Mouse (Mus musculus) cerebellum, adult 8-10 months (tissue): ENCODE measurements around the gene Polr1a.
"Not testable (repeated sequence)": the region's sequence is repeated elsewhere in the genome, so short reads cannot be mapped to it uniquely, and the experiment has no call there.

ENCODE experiments used
- DNase-seq: peaks from one replicate; pipeline ENCODE4 v3.0.0; 2022

The Polr1a gene

GRCm38 (mm10) chr6:71908481-71909381, at the start of gene Polr1a, which contains the start of gene Ptcd3:
Gene Polr1a (plus strand): TSS chr6:71909053.
Gene Ptcd3 (minus strand): TSS chr6:71908750.
- peak; percentile 93 for DNase-seq

- DNase-seq: no peak
These were observed 41.1 kb upstream of the Polr1a start for GRCm38 (mm10) chr6:71867751-71868150.

- DNase-seq: no peak
These were observed 40.0 kb upstream of the Polr1a start for GRCm38 (mm10) chr6:71868809-71869208.

GRCm38 (mm10) chr6:71871396-71871795, 37.5 kb upstream of the Polr1a start:
- no peak for DNase-seq

- DNase-seq: no peak
These were observed 30.7 kb upstream of the Polr1a start for GRCm38 (mm10) chr6:71877965-71878760.

GRCm38 (mm10) chr6:71893263-71893662, 15.6 kb upstream of the Polr1a start:
- DNase-seq: no peak

- DNase-seq: no peak
These were observed 1.1 kb upstream of the Polr1a start for GRCm38 (mm10) chr6:71907702-71908235.

GRCm38 (mm10) chr6:71909384-71909783, 531 bp downstream of the Polr1a start:
- peak; percentile 21 for DNase-seq

GRCm38 (mm10) chr6:71909840-71910239, 987 bp downstream of the Polr1a start:
- DNase-seq: peak; percentile 11

GRCm38 (mm10) chr6:71911686-71912450, 3.0 kb downstream of the Polr1a start:
- no peak for DNase-seq

GRCm38 (mm10) chr6:71920752-71921151, 11.9 kb downstream of the Polr1a start:
- DNase-seq: no peak

GRCm38 (mm10) chr6:71925233-71925632, 16.4 kb downstream of the Polr1a start:
- DNase-seq: not testable (repeated sequence)

GRCm38 (mm10) chr6:71927911-71928310, 19.1 kb downstream of the Polr1a start:
- DNase-seq: peak; percentile 75

- no peak for DNase-seq
These were observed 21.2 kb downstream of the Polr1a start for GRCm38 (mm10) chr6:71930053-71930452.

GRCm38 (mm10) chr6:71930830-71931437, 22.1 kb downstream of the Polr1a start:
- no peak for DNase-seq

- DNase-seq: no peak
These were observed 23.5 kb downstream of the Polr1a start for GRCm38 (mm10) chr6:71932347-71932746.

GRCm38 (mm10) chr6:71934081-71934556, 25.3 kb downstream of the Polr1a start:
- no peak for DNase-seq

- DNase-seq: no peak
These were observed 26.9 kb downstream of the Polr1a start for GRCm38 (mm10) chr6:71935737-71936136.

- no peak for DNase-seq
These were observed 32.1 kb downstream of the Polr1a start for GRCm38 (mm10) chr6:71940912-71941311.

GRCm38 (mm10) chr6:71945101-71945500, 36.2 kb downstream of the Polr1a start:
- no peak for DNase-seq

GRCm38 (mm10) chr6:71946121-71946520, 37.3 kb downstream of the Polr1a start:
- no peak for DNase-seq

- DNase-seq: no peak
These were observed 40.9 kb downstream of the Polr1a start for GRCm38 (mm10) chr6:71949721-71950120.
